Mouse (Mus musculus): ENCODE measurements at regions not wholly inside any gene's neighbourhood (a gene's known extent, or its start where the extent isn't known, plus 50 kb on each side); places are given as distances from the start of the nearest gene placed in this dataset.

DNA sequence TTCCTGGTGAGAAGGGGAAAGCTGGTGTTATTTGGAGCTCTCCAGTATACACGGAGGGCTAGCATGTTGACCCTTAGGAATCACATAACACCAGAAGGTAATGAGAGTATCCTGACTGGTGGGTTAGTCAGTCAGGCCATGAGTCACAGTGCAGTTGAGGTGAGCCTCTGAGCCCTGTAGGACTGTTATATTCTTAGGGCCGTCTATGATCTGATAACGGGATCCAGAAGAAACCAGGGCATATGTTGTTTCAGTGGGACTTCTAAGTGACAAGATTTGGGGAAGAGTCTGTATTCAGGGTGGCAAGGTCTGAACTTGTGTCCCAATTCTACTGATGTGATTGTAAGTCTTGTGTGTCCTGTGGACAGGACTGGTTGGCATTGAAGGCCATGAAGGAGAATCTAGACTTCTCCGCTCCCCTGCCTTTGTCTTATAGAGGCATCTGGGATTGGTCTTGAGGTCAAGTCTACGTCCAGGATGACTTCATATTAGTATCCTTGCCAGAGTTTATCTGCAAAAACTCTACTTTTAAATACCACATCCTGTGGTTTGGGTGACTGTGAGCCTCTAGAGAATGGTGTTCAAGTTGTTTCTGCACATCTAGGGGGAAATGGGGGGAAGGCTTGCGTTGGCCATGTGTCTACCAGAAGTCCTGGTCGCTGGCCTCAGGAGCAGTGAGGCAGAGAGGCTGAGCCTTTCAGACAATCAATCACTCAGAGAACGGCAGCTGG is 71.2 kb downstream of the Itgb2l start:
- ATAC-seq (replicated peaks in 1 of 2; ENCODE audit: insufficient read depth in 1 of 2, low FRiP score in 2 of 2, low TSS enrichment in 1 of 2, low read depth in 1 of 2, poor library complexity in 2 of 2, severe bottlenecking in 2 of 2), result peak; percentile 46 to 71; a peak in 3 of 4 replicates

DNA sequence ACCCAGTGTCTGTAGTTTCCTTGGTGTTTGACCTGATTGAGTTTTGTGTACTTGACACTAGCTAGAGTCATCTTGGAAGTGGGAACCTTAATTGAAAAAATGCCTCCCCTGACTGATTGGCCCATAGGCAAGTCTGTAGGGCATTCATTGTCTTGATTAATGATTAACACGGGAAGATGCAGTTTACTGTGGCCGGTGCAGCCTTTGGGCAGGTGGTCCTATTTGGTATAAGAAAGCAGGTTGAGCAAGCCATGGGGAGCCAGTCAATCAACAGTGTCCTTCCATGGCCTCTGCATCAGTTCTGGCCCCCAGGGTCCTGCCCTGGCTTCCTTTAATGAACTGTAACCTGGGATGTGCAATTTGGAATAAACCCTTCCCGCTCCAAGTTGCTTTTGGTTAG is 72.3 kb downstream of the Itgb2l start:
- ATAC-seq (replicated peaks in 1 of 2; ENCODE audit: insufficient read depth in 1 of 2, low FRiP score in 2 of 2, low TSS enrichment in 1 of 2, low read depth in 1 of 2, poor library complexity in 2 of 2, severe bottlenecking in 2 of 2), result no peak

DNA sequence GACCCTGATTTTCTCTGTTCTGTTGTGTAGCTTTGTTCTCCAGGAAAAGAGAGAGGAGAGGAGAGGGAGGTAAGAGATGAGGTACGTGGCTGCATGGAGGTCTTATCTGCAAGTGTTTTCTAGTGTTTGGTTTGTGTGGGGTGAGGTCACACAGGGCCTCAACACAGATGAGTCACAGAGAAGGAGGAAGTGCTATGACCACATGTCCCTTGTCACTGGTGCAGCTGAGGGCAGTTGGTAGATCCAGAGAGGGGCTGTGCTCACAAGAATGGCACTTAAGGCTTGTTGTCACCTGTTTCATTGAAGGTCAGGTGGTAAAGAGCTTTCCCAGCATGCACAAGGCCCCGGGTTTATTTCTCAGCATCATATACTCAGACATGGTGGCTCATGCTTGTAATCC is 73.2 kb downstream of the Itgb2l start:
- peak; percentile 84 to 89 for ATAC-seq (replicated peaks in 1 of 2; ENCODE audit: insufficient read depth in 1 of 2, low FRiP score in 2 of 2, low TSS enrichment in 1 of 2, low read depth in 1 of 2, poor library complexity in 2 of 2, severe bottlenecking in 2 of 2)
